Mouse (Mus musculus): Measurements from ENCODE around the gene Ccdc22. TPM values are rescaled to one million over a fixed set of nuclear protein-coding genes. Genes with fewer than 3 reads are reported as not detected.
A peak's percentile ranks its signal among the peaks of the same experiment; 100 is the strongest.

The Ccdc22 gene
- 12.1 and 13.1 TPM in 2 replicates for polyA plus RNA-seq (2011; ENCODE audit: insufficient read depth, insufficient read length, low read depth, missing spikeins)

DNA sequence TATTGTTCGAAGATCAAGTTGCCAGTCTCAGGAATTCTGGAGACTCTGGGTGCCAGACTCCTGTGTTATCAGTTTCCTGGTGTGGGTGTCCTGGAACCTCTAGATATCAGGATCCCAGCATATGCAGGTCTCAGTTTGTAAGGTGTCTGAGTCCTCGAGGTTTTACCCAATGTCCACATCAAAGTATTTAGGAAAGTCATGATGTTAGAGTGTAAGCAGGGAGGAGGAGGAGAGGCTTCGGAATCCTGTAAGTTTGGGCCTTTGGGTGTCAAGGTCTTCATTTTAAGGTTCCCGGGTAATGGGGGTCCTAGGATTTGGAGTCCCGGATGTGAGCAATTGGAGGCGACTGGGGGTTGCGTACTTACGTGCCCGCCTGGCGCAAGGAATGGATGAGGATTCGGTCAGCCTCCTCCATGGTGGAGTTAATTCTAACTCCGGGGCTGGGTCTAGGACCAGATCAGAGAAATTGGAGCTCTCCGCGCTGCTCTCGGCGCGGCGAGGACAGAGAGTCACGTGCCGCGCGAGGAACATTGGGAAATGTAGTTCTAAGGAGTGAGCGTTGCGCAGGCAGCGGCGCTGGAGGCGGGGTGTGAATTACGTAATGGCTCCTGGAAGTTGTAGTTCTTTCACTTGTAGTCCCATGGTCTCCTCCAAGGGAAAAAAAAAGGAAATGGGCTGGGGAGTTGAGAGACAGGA is at the start of gene Ccdc22:
Gene Ccdc22 (minus strand): TSS at position 639 of the 696 bp plus-strand sequence.
- Histone ChIP-seq H3K36me3 (ENCODE audit: control insufficient read depth, insufficient read depth, low read length, poor library complexity, severe bottlenecking) (no peaks in the 10 kb centered on the region), H3K4me1 (ENCODE audit: control insufficient read depth, insufficient read depth, low read length) (no peaks in the 10 kb centered on the region), H3K9me3 (replicated peaks; ENCODE audit: control insufficient read depth, insufficient read depth, low read length, poor library complexity, severe bottlenecking) (no peaks in the 10 kb centered on the region), H3K27ac (ENCODE audit: insufficient read depth, low read length) (no peak within 1 kb of the TSS), H3K27me3 (ENCODE audit: control insufficient read depth, insufficient read depth, low read length, poor library complexity, severe bottlenecking) (no peaks in the 10 kb centered on the region; the same call in 1 of the 2 replicates), H3K4me3 (ENCODE audit: low read depth, low read length) (peak within 1 kb of the TSS; percentile 58), H3K9ac (ENCODE audit: low read depth, poor library complexity, severe bottlenecking) (peak within 1 kb of the TSS; percentile 67)
- no peak for TF ChIP-seq POLR2A (IDR thresholded peaks at IDR 0.05; ENCODE audit: insufficient read depth, low read length)
- TF ChIP-seq CTCF (IDR thresholded peaks at IDR 0.05; ENCODE audit: low read depth, low read length), result no peak
- TF ChIP-seq EP300 (IDR thresholded peaks at IDR 0.05; ENCODE audit: insufficient read depth, low read depth, low read length), result no peak

GRCm38 (mm10) chrX:7648671-7649304 is 43.5 kb upstream of the Ccdc22 start:
- Histone ChIP-seq H3K36me3 (ENCODE audit: control insufficient read depth, insufficient read depth, low read length, poor library complexity, severe bottlenecking) (no peaks in the 10 kb centered on the region), H3K4me1 (ENCODE audit: control insufficient read depth, insufficient read depth, low read length) (peaks cover 2% of the 10 kb centered on the region), H3K4me3 (ENCODE audit: low read depth, low read length) (peak overlapping the region; percentile 80), H3K27me3 (ENCODE audit: control insufficient read depth, insufficient read depth, low read length, poor library complexity, severe bottlenecking) (no peaks in the 10 kb centered on the region), H3K27ac (ENCODE audit: insufficient read depth, low read length) (peak overlapping the region; percentile 68), H3K9ac (ENCODE audit: low read depth, poor library complexity, severe bottlenecking) (peak overlapping the region; percentile 71), H3K9me3 (replicated peaks; ENCODE audit: control insufficient read depth, insufficient read depth, low read length, poor library complexity, severe bottlenecking) (no peaks in the 10 kb centered on the region)
- TF ChIP-seq POLR2A (IDR thresholded peaks at IDR 0.05; ENCODE audit: insufficient read depth, low read length), result no peak
- no peak for TF ChIP-seq EP300 (IDR thresholded peaks at IDR 0.05; ENCODE audit: insufficient read depth, low read depth, low read length)
- no peak for TF ChIP-seq CTCF (IDR thresholded peaks at IDR 0.05; ENCODE audit: low read depth, low read length)

DNA sequence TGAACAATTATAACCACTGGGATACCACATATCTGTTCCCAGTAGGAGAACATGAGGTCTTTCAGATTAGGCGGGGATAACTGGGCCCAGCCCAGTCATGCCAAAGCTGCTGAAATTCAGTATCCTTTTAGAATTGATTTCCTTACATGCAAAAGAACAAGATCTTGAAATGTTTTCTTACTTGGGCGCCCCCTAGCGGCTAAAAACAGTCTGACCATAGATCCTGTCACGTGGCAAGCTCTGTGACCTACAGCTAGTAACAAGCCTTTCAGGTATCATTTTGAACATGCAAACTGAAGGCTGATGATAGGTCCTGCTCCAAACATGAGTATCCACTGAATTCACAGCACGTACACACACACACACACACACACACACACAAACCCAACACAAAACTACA is 40.0 kb upstream of the Ccdc22 start:
- Histone ChIP-seq H3K9me3 (replicated peaks; ENCODE audit: control insufficient read depth, insufficient read depth, low read length, poor library complexity, severe bottlenecking) (no peaks in the 10 kb centered on the region), H3K4me1 (ENCODE audit: control insufficient read depth, insufficient read depth, low read length) (no peaks in the 10 kb centered on the region), H3K4me3 (ENCODE audit: low read depth, low read length) (no peak overlapping the region), H3K9ac (ENCODE audit: low read depth, poor library complexity, severe bottlenecking) (no peak overlapping the region), H3K36me3 (ENCODE audit: control insufficient read depth, insufficient read depth, low read length, poor library complexity, severe bottlenecking) (no peaks in the 10 kb centered on the region), H3K27me3 (ENCODE audit: control insufficient read depth, insufficient read depth, low read length, poor library complexity, severe bottlenecking) (no peaks in the 10 kb centered on the region), H3K27ac (ENCODE audit: insufficient read depth, low read length) (no peak overlapping the region)
- TF ChIP-seq POLR2A (IDR thresholded peaks at IDR 0.05; ENCODE audit: insufficient read depth, low read length) (no peak), CTCF (IDR thresholded peaks at IDR 0.05; ENCODE audit: low read depth, low read length) (no peak), EP300 (IDR thresholded peaks at IDR 0.05; ENCODE audit: insufficient read depth, low read depth, low read length) (no peak)

DNA sequence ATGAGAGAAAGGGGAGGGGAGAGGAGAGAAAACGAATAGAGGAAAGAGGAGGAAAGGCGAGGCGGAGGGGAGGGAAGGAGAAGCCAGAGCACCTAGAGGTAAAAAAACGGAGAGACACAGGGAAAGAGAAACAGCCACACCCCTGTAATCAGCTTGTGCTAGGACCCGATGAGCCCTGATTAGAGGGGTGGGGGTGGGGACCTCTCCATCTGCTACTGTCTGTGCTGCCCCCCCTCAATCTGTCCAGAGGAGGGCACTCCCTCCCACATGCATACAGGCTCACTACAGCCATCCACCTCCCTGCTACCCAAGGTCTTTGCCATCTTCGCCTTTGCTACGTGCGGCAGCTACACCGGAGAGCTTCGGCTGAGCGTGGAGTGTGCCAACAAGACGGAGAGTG is 35.5 kb upstream of the Ccdc22 start:
- no peaks in the 10 kb centered on the region for H3K4me1 ChIP-seq (ENCODE audit: control insufficient read depth, insufficient read depth, low read length)
- H3K9me3 ChIP-seq (replicated peaks; ENCODE audit: control insufficient read depth, insufficient read depth, low read length, poor library complexity, severe bottlenecking), result no peaks in the 10 kb centered on the region
- H3K36me3 ChIP-seq (ENCODE audit: control insufficient read depth, insufficient read depth, low read length, poor library complexity, severe bottlenecking), result no peaks in the 10 kb centered on the region
- H3K27me3 ChIP-seq (ENCODE audit: control insufficient read depth, insufficient read depth, low read length, poor library complexity, severe bottlenecking), result no peaks in the 10 kb centered on the region
- no peak overlapping the region for H3K9ac ChIP-seq (ENCODE audit: low read depth, poor library complexity, severe bottlenecking)
- TF ChIP-seq EP300 (IDR thresholded peaks at IDR 0.05; ENCODE audit: insufficient read depth, low read depth, low read length), result no peak
- no peak for TF ChIP-seq CTCF (IDR thresholded peaks at IDR 0.05; ENCODE audit: low read depth, low read length)
- no peak for TF ChIP-seq POLR2A (IDR thresholded peaks at IDR 0.05; ENCODE audit: insufficient read depth, low read length)
- 0 out of 2 replicates have a peak overlapping the region, but pooled peaks have one; percentile 2 for H3K4me3 ChIP-seq (ENCODE audit: low read depth, low read length)
- no peak overlapping the region for H3K27ac ChIP-seq (ENCODE audit: insufficient read depth, low read length)

DNA sequence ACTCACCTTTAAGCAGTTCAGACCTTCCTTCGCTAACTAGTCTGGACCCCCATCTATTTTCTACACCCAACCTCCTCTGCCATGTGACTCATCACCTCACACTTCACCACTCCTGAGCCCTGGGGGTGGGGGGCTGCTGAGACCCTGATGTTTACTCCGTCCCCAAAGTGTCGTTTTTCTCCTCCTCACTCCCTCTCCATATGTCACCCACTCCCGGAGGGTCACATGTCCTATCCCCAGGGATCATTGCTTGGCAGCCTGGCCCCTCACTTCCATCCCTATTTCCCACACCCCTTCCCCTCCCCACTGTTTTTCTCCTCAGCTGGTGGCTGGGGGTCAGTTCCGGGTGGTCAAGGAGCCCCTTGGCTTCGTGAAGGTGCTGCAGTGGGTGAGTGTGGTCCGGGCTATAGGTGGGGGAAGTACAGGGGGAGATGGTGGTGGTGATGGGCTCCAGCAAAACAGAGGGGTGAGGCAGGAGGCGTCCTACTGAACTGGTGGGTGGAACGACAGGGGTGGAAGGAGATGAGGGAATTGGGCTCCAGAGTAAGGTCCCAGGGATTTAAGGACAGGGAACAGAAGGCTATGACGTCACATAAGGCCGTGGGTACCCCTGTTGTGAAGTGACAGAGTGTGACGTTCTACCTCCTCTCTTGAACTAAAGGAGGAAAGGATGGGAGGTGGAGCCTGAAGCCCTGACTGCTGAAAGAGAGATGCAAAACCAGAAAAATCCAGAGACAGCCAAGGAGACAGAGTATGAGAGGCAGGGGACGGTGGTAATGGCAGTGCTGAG is 34.4 kb upstream of the Ccdc22 start:
- no peak overlapping the region for H3K27ac ChIP-seq (ENCODE audit: insufficient read depth, low read length)
- H3K9me3 ChIP-seq (replicated peaks; ENCODE audit: control insufficient read depth, insufficient read depth, low read length, poor library complexity, severe bottlenecking), result no peaks in the 10 kb centered on the region
- TF ChIP-seq EP300 (IDR thresholded peaks at IDR 0.05; ENCODE audit: insufficient read depth, low read depth, low read length), result no peak
- no peak for TF ChIP-seq POLR2A (IDR thresholded peaks at IDR 0.05; ENCODE audit: insufficient read depth, low read length)
- TF ChIP-seq CTCF (IDR thresholded peaks at IDR 0.05; ENCODE audit: low read depth, low read length), result no peak
- H3K4me1 ChIP-seq (ENCODE audit: control insufficient read depth, insufficient read depth, low read length), result no peaks in the 10 kb centered on the region
- 0 out of 2 replicates have a peak overlapping the region, but pooled peaks have one; percentile 52 for H3K4me3 ChIP-seq (ENCODE audit: low read depth, low read length)
- H3K27me3 ChIP-seq (ENCODE audit: control insufficient read depth, insufficient read depth, low read length, poor library complexity, severe bottlenecking), result no peaks in the 10 kb centered on the region
- no peak overlapping the region for H3K9ac ChIP-seq (ENCODE audit: low read depth, poor library complexity, severe bottlenecking)
- no peaks in the 10 kb centered on the region for H3K36me3 ChIP-seq (ENCODE audit: control insufficient read depth, insufficient read depth, low read length, poor library complexity, severe bottlenecking)

All from ES-Bruce4 (cell line).